Mouse (Mus musculus): ENCODE results near the gene Nin.

The Nin gene

GRCm38 (mm10) chr12:70082935-70083532 is 30.5 kb downstream of the Nin start:
- no peak for DNase-seq (ENCODE audit: low spot score)

GRCm38 (mm10) chr12:70082485-70082884 is 31.0 kb downstream of the Nin start:
- no peak for DNase-seq (ENCODE audit: low spot score)

- DNase-seq (ENCODE audit: low spot score), result no peak
These were observed 35.0 kb downstream of the Nin start for GRCm38 (mm10) chr12:70078471-70079025.

GRCm38 (mm10) chr12:70076493-70076892 is 37.0 kb downstream of the Nin start:
- DNase-seq (ENCODE audit: low spot score), result no peak

GRCm38 (mm10) chr12:70075001-70075400 is 38.5 kb downstream of the Nin start:
- no peak for DNase-seq (ENCODE audit: low spot score)

- no peak for DNase-seq (ENCODE audit: low spot score)
These were observed 42.6 kb downstream of the Nin start for GRCm38 (mm10) chr12:70070888-70071287.

GRCm38 (mm10) chr12:70070306-70070705 is 43.2 kb downstream of the Nin start:
- no peak for DNase-seq (ENCODE audit: low spot score)

GRCm38 (mm10) chr12:70068647-70069257 is 44.8 kb downstream of the Nin start:
- DNase-seq (ENCODE audit: low spot score), result no peak

- no peak for DNase-seq (ENCODE audit: low spot score)
These were observed 45.7 kb downstream of the Nin start for GRCm38 (mm10) chr12:70067849-70068248.

- peak; percentile 77 for DNase-seq (ENCODE audit: low spot score)
These were observed 51.4 kb downstream of the Nin start for GRCm38 (mm10) chr12:70062114-70062513.

- DNase-seq (ENCODE audit: low spot score), result peak; percentile 75
These were observed 54.3 kb downstream of the Nin start for GRCm38 (mm10) chr12:70058956-70059851.

GRCm38 (mm10) chr12:70050699-70051098 is 62.8 kb downstream of the Nin start:
- no peak for DNase-seq (ENCODE audit: low spot score)

- peak; percentile 63 for DNase-seq (ENCODE audit: low spot score)
These were observed 64.8 kb downstream of the Nin start for GRCm38 (mm10) chr12:70048741-70049140.

GRCm38 (mm10) chr12:70047281-70047680 is 66.2 kb downstream of the Nin start:
- DNase-seq (ENCODE audit: low spot score), result no peak

GRCm38 (mm10) chr12:70044353-70044752 is 69.2 kb downstream of the Nin start:
- DNase-seq (ENCODE audit: low spot score), result no peak

- DNase-seq (ENCODE audit: low spot score), result no peak
These were observed 70.1 kb downstream of the Nin start for GRCm38 (mm10) chr12:70043421-70043820.

GRCm38 (mm10) chr12:70040981-70041380 is 72.5 kb downstream of the Nin start:
- DNase-seq (ENCODE audit: low spot score), result no peak

- no peak for DNase-seq (ENCODE audit: low spot score)
These were observed 76.7 kb downstream of the Nin start for GRCm38 (mm10) chr12:70036722-70037305.

- DNase-seq (ENCODE audit: low spot score), result no peak
These were observed 87.3 kb downstream of the Nin start for GRCm38 (mm10) chr12:70026233-70026632.

- peak; percentile 22 for DNase-seq (ENCODE audit: low spot score)
These were observed 88.1 kb downstream of the Nin start for GRCm38 (mm10) chr12:70025431-70025830.

GRCm38 (mm10) chr12:70023580-70023979 is 89.9 kb downstream of the Nin start:
- no peak for DNase-seq (ENCODE audit: low spot score)

GRCm38 (mm10) chr12:70018153-70018552 is 95.4 kb downstream of the Nin start:
- no peak for DNase-seq (ENCODE audit: low spot score)
